Mouse (Mus musculus) hindbrain, postnatal 0 days (tissue): Measurements from ENCODE around the gene Senp3. TPM values are rescaled to one million over a fixed set of nuclear protein-coding genes. Genes with fewer than 3 reads are reported as not detected.

Experiments used
- ATAC-seq: fragments of 200-750 bp; cut with Nextera tagmentation; 2 replicates; pipeline ENCODE4 v1.8.0; 2017; ENCODE audit warnings: mild to moderate bottlenecking, moderate TSS enrichment, moderate library complexity
- DNase-seq: peaks from one replicate; pipeline ENCODE4 v3.0.0-alpha.2; 2015; ENCODE audit warnings: low spot score
- H3K27ac ChIP-seq: fragments of 300-500 bp; sonication (generic); 2 replicates; pipeline ENCODE4 v1.5.1; 2014; ENCODE audit warnings: mild to moderate bottlenecking
- H3K27me3 ChIP-seq: fragments of 300-500 bp; sonication (generic); 2 replicates; pipeline ENCODE4 v1.6.1; 2014; ENCODE audit warnings: low read length, mixed read lengths; ENCODE audit not compliant: insufficient read depth
- H3K36me3 ChIP-seq: fragments of 300-500 bp; sonication (generic); 2 replicates; pipeline ENCODE4 v1.6.1; 2014; ENCODE audit warnings: low read length, mixed read lengths; ENCODE audit not compliant: insufficient read depth
- H3K4me1 ChIP-seq: fragments of 300-500 bp; sonication (generic); 2 replicates; pipeline ENCODE4 v1.6.1; 2014; ENCODE audit warnings: antibody characterized with exemption, low read length, mixed read lengths; ENCODE audit not compliant: insufficient read depth
- H3K4me2 ChIP-seq: fragments of 300-500 bp; sonication (generic); 2 replicates; pipeline ENCODE4 v1.6.1; 2014; ENCODE audit warnings: low read depth, mild to moderate bottlenecking, low read length, moderate library complexity, mixed read lengths
- H3K4me3 ChIP-seq: fragments of 300-500 bp; sonication (generic); 2 replicates; pipeline ENCODE4 v1.5.1; 2014; ENCODE audit warnings: low read length
- H3K9ac ChIP-seq: fragments of 300-500 bp; sonication (generic); replicated peaks from 2 replicates; pipeline ENCODE4 v1.6.1; 2014; ENCODE audit warnings: mild to moderate bottlenecking, low read length, moderate library complexity, mixed read lengths
- H3K9me3 ChIP-seq: fragments of 300-500 bp; sonication (generic); 2 replicates; pipeline ENCODE4 v1.6.1; 2016; ENCODE audit warnings: low read length, mixed read lengths
- CTCF ChIP-seq: IDR thresholded peaks from 2 replicates; pipeline ENCODE4 v1.5.1; 2016; ENCODE audit warnings: antibody characterized with exemption, control low read depth, low read depth
- WGBS: fragments of 180-500 bp; shearing (Covaris S2); extraction: QIAGEN DNeasy Blood & Tissue Kit; methylation state at CpG from one replicate; pipeline ENCODE4 v1.1.7; 2014; 5-methylcytosine and 5-hydroxymethylcytosine counted together
- polyA plus RNA-seq: library from polyadenylated mRNA; unstranded; fragments of >200 nt; fragmentation: Nextera tagmentation; extraction: Ambion mirVana; gene quantifications from 2 replicates; pipeline ENCODE4 v1.2.1, GENCODE M21; 2015
- total RNA-seq: library from RNA; depleted of rRNA; stranded (reverse); fragments of >200 nt; gene quantifications from 2 replicates; pipeline ENCODE4 v1.2.3, GENCODE M21; 2014

The Senp3 gene
- total and polyA plus RNA-seq, 2 experiments from 2014 or later = 68.6 to 69.2 TPM

DNA sequence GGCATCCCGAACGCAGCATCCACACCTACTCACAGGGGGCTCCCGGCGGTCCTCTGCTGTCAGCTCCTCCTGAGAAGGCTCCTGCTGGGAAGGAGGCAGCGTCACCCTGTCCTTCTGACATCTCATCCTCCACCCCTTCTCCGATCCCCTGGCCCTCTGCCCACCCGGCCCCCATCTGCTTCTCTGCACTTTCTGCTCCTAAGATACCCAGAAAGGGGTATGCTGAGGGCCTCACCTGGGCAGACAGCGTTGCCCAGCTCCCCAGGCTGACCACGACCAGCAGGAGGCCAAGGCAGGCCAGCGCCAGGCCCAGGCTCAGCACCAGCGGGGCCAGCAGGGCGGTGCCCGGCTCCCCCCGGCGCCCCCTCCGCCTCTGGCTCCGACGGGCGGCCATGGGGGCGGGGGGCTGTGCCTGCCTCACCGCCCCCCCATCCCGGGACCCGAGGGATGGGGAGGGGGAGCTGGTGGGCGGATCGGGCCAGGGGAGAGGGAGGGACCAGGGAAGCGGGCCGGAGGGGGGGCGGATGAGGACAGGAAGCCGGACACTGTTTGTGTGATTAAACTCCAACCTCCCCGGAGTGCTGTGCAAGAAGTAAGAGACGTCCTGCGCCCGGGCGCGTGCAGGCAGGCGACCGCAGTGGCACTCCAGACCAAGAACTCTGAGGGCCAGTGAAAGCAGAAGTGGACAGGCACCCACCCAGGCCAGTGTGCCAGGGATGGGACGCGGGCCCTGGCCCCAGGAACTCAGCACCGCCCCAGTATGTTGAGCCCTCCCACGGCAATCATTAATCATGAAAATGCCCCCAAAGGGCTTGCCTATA lies 13.7 kb upstream of the Senp3 start, which contains the start of the genes Tnfsf12 and Tnfsfm13:
Gene Tnfsf12, minus strand, starts transcription at position 489 of the 821 bp plus-strand sequence.
Gene Tnfsfm13, minus strand, starts transcription at position 738 of the 821 bp plus-strand sequence.
- no peaks in the 10 kb centered on the region for H3K27me3 ChIP-seq
- DNase-seq (peak; percentile 51), ATAC-seq (peak; percentile 70)
- peak within 1 kb of the TSS; percentile 69 for H3K9ac ChIP-seq
- H3K36me3 ChIP-seq = no peaks in the 10 kb centered on the region
- no peaks in the 10 kb centered on the region for H3K9me3 ChIP-seq
- H3K4me2 ChIP-seq = peak within 1 kb of the TSS; percentile 86
- H3K4me1 ChIP-seq = no peaks in the 10 kb centered on the region; the same call in 1 of the 2 replicates
- TF ChIP-seq CTCF = no peak
- WGBS = 1% methylated on average over 32 of the region's 41 CpGs
- peak within 1 kb of the TSS; percentile 46 for H3K4me3 ChIP-seq
- H3K27ac ChIP-seq = peak within 1 kb of the TSS; percentile 49; the same call in 1 of the 2 replicates

DNA sequence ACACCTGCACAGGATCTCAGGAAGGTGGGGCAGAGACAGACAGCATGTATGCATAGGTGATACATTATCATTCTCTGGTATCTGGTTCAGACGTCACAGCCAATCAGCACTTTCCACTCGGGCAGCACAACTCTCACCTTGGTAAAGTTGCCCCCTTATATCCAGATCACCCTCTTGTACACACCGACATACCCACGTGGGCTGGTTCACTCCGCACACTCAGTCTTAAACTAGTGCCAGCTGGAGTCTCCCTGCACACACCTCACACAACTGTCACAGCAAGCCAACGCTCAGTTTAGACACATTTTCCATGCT lies 13.1 kb upstream of the Senp3 start:
- peak overlapping the region; percentile 69 for H3K9ac ChIP-seq
- H3K9me3 ChIP-seq = no peaks in the 10 kb centered on the region
- no peaks in the 10 kb centered on the region; the same call in 1 of the 2 replicates for H3K4me1 ChIP-seq
- H3K27me3 ChIP-seq = no peaks in the 10 kb centered on the region
- H3K27ac ChIP-seq = no peak overlapping the region; the same call in 1 of the 2 replicates
- 19% methylated on average over 6 of the region's 6 CpGs for WGBS
- no peaks in the 10 kb centered on the region for H3K36me3 ChIP-seq
- ATAC-seq (peak; percentile 18; the same call in 1 of the 2 replicates), DNase-seq (no peak)
- no peak for TF ChIP-seq CTCF
- H3K4me3 ChIP-seq = peak overlapping the region; percentile 46
- H3K4me2 ChIP-seq = peak overlapping the region; percentile 86

DNA sequence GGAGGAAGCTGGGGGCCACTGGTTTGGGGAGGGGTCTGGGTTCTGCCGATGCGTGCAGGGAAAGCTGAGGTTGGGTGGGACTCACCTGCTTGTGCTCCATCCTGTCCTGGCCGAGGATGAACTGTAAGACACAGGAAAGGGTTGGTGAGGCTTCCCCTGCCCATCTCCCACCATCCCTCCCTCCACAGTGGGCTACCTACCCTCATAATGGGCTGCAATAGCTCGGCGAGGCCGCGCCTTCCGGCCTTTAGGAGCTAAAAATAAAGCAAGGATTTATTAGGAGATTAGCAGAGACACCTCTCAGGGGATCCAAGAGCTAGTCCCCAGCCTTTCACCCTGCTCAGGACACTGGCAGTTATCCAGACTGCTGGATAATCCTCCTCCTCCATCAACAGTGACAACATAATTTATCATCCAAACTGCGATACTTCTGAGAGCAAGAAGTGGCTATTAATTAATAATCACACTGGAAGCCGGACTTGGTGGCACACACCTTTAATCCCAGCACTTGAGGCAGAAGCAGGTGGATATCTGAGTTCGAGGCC lies 11.6 kb upstream of the Senp3 start:
- no peak for ATAC-seq
- no peak for TF ChIP-seq CTCF
- Histone ChIP-seq H3K9ac (no peak overlapping the region), H3K4me3 (no peak overlapping the region), H3K4me1 (no peaks in the 10 kb centered on the region; the same call in 1 of the 2 replicates), H3K27me3 (no peaks in the 10 kb centered on the region), H3K4me2 (no peak overlapping the region), H3K27ac (no peak overlapping the region), H3K36me3 (no peaks in the 10 kb centered on the region), H3K9me3 (no peaks in the 10 kb centered on the region)
- WGBS = 57% methylated on average over 11 of the region's 11 CpGs
- no peak for DNase-seq

DNA sequence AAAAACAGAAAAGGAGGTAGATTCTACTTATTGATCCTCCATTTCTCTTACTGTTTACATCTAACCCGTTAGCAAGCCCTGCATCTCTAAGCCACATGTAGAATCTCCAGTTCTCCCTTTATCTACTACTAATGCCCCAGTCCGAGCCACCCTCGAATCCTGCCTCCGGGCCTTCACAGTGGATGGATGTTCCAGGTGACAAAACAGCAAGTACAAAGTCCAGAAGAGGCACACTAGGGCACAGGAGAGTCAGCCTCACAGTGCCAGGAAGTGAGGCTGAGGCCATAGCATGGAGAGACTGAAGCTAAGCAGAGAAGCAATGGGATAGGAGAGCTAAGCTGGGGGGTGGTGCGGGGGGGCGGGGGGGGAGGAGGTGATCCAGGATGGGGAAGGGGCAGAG lies 11.0 kb upstream of the Senp3 start:
- Histone ChIP-seq H3K4me2 (no peak overlapping the region), H3K36me3 (no peaks in the 10 kb centered on the region), H3K4me3 (no peak overlapping the region), H3K9ac (no peak overlapping the region), H3K4me1 (no peaks in the 10 kb centered on the region; the same call in 1 of the 2 replicates), H3K9me3 (no peaks in the 10 kb centered on the region), H3K27ac (no peak overlapping the region), H3K27me3 (no peaks in the 10 kb centered on the region)
- no peak for DNase-seq
- no peak for ATAC-seq
- WGBS = 90% methylated on average over 6 of the region's 6 CpGs
- no peak for TF ChIP-seq CTCF

DNA sequence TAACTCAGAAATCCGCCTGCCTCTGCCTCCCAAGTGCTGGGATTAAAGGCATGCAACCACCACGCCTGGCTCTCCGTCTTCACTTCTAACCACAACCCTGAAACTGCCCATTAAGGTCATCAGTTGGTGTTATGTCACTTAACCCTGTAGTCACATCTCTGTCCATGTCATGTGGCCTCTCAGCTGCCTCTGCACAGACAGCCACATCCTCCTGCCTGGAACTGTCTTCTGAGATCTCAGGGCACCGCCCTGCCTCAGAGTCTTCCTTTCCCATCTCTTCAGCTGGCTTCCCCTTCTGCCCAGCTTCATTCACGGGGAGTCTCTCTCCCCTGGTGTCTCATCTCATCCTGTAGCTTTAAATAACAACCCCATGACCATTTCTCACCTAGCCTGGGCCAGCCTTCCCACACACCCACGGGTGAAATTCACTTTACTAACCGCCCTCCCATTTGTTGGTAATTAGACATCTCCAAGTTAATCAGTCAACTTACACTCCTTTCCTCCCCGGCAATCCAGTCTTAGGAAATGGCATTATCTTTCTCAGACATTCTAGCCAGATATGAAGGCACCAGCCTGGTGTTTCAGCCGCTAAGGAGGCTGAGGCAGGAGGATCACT lies 10.4 kb upstream of the Senp3 start:
- no peaks in the 10 kb centered on the region for H3K27me3 ChIP-seq
- 83% methylated on average over 9 of the region's 9 CpGs for WGBS
- no peaks in the 10 kb centered on the region; the same call in 1 of the 2 replicates for H3K4me1 ChIP-seq
- H3K36me3 ChIP-seq = no peaks in the 10 kb centered on the region
- ATAC-seq = no peak
- H3K9ac ChIP-seq = no peak overlapping the region
- H3K9me3 ChIP-seq = no peaks in the 10 kb centered on the region
- DNase-seq = no peak
- no peak overlapping the region for H3K4me2 ChIP-seq
- no peak overlapping the region for H3K4me3 ChIP-seq
- H3K27ac ChIP-seq = no peak overlapping the region
- TF ChIP-seq CTCF = no peak

DNA sequence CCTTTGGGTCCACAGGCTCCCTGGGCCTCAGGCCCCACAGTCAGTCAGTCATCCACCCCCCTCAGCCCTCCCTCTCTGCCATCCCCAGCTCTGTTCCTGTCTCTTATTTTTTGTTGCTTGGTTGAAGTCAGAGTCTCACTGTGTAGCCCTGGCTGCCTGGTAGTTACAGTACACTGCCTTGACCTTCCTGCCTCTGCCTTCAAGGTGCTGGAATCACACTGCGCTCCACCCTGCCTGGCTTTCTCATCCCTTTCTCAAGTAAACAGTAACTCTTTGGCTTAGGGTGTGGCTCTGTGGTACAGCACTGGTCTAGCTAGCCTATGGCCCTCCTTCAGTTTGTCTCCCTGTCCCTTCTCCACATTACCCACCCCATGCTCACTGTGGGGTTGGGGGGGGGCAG lies 8.0 kb upstream of the Senp3 start:
- H3K4me3 ChIP-seq = no peak overlapping the region
- H3K9ac ChIP-seq = no peak overlapping the region
- no peaks in the 10 kb centered on the region for H3K9me3 ChIP-seq
- H3K4me1 ChIP-seq = peaks cover 11% of the 10 kb centered on the region; the same call in 1 of the 2 replicates
- TF ChIP-seq CTCF = no peak
- WGBS = 95% methylated on average over 1 of the region's 1 CpGs
- no peak for ATAC-seq
- no peak overlapping the region for H3K4me2 ChIP-seq
- no peaks in the 10 kb centered on the region for H3K36me3 ChIP-seq
- DNase-seq = no peak
- no peaks in the 10 kb centered on the region for H3K27me3 ChIP-seq
- H3K27ac ChIP-seq = no peak overlapping the region
